Mouse (Mus musculus) embryonic facial prominence, embryonic 12.5 days (tissue): ENCODE data around the gene Fscn2. TPM values are rescaled to one million over a fixed set of nuclear protein-coding genes. Genes with fewer than 3 reads are reported as not detected.

Source experiments
- ATAC-seq: fragments of 200-750 bp; cut with Nextera tagmentation; 2 replicates; pipeline ENCODE4 v1.8.0; 2017; ENCODE audit not compliant: insufficient number of reproducible peaks, insufficient read depth, low FRiP score, low TSS enrichment
- H3K27ac ChIP-seq: fragments of 300-500 bp; sonication (generic); 2 replicates; pipeline ENCODE4 v1.5.1; 2016; ENCODE audit warnings: mild to moderate bottlenecking
- H3K27me3 ChIP-seq: fragments of 300-500 bp; sonication (generic); 2 replicates; pipeline ENCODE4 v1.6.1; 2016; ENCODE audit warnings: mild to moderate bottlenecking, moderate library complexity
- H3K36me3 ChIP-seq: fragments of 300-500 bp; sonication (generic); 2 replicates; pipeline ENCODE4 v1.6.1; 2016; ENCODE audit warnings: mild to moderate bottlenecking
- H3K4me1 ChIP-seq: fragments of 300-500 bp; sonication (generic); 2 replicates; pipeline ENCODE4 v1.6.1; 2016
- H3K4me2 ChIP-seq: fragments of 300-500 bp; sonication (generic); replicated peaks from 2 replicates; pipeline ENCODE4 v1.6.1; 2016; ENCODE audit warnings: mild to moderate bottlenecking, moderate library complexity
- H3K4me3 ChIP-seq: fragments of 300-500 bp; sonication (generic); 2 replicates; pipeline ENCODE4 v1.5.1; 2016; ENCODE audit warnings: mild to moderate bottlenecking
- H3K9ac ChIP-seq: fragments of 300-500 bp; sonication (generic); 2 replicates; pipeline ENCODE4 v1.6.1; 2016; ENCODE audit warnings: mild to moderate bottlenecking, moderate library complexity
- H3K9me3 ChIP-seq: fragments of 300-500 bp; sonication (generic); 2 replicates; pipeline ENCODE4 v1.6.1; 2016; ENCODE audit warnings: mild to moderate bottlenecking, moderate library complexity
- WGBS: fragments of 180-500 bp; shearing (Covaris S2); methylation state at CpG from one replicate; pipeline ENCODE4 v1.1.7; 2016; 5-methylcytosine and 5-hydroxymethylcytosine counted together
- polyA plus RNA-seq: library from polyadenylated mRNA; unstranded; fragments of >200 nt; fragmentation: Nextera tagmentation; extraction: Ambion mirVana; gene quantifications from 2 replicates; pipeline ENCODE4 v1.2.1, GENCODE M21; 2016

Gene Fscn2
- polyA plus RNA-seq, result 0.61 and 0.78 TPM in 2 replicates

- no peaks in the 10 kb centered on the region for H3K9me3 ChIP-seq
- ATAC-seq, result no peak
- H3K36me3 ChIP-seq, result no peaks in the 10 kb centered on the region
- H3K4me1 ChIP-seq, result peaks cover 57% of the 10 kb centered on the region
- H3K4me2 ChIP-seq, result no peak within 1 kb of the TSS
- no peaks in the 10 kb centered on the region for H3K27me3 ChIP-seq
- H3K27ac ChIP-seq, result peak within 1 kb of the TSS; percentile 50; the same call in 1 of the 2 replicates
- H3K9ac ChIP-seq, result peak within 1 kb of the TSS; percentile 30; the same call in 1 of the 2 replicates
- H3K4me3 ChIP-seq, result no peak within 1 kb of the TSS
- WGBS, result 61% methylated on average over 8 of the region's 10 CpGs
Measured at GRCm38 (mm10) chr11:120361295-120361694, at the start of gene Fscn2. Gene Fscn2, plus strand, starts transcription at chr11:120361534.

- peaks cover 49% of the 10 kb centered on the region for H3K4me1 ChIP-seq
- H3K9ac ChIP-seq, result peak overlapping the region; percentile 52
- H3K9me3 ChIP-seq, result no peaks in the 10 kb centered on the region
- peak overlapping the region; percentile 83 for H3K27ac ChIP-seq
- ATAC-seq, result no peak
- H3K36me3 ChIP-seq, result no peaks in the 10 kb centered on the region
- peak overlapping the region; percentile 23 for H3K4me3 ChIP-seq
- H3K27me3 ChIP-seq, result no peaks in the 10 kb centered on the region
- 39% methylated on average over 10 of the region's 10 CpGs for WGBS
- H3K4me2 ChIP-seq, result peak overlapping the region; percentile 51
Measured at GRCm38 (mm10) chr11:120311561-120311960, 49.8 kb upstream of the Fscn2 start.

- Histone ChIP-seq H3K4me2 (no peak overlapping the region), H3K4me1 (peaks cover 49% of the 10 kb centered on the region), H3K9me3 (no peaks in the 10 kb centered on the region), H3K27me3 (no peaks in the 10 kb centered on the region), H3K9ac (no peak overlapping the region), H3K4me3 (no peak overlapping the region), H3K36me3 (no peaks in the 10 kb centered on the region), H3K27ac (peak overlapping the region; percentile 83)
- no peak for ATAC-seq
- 43% methylated on average over 6 of the region's 6 CpGs for WGBS
Measured at GRCm38 (mm10) chr11:120312069-120312468, 49.3 kb upstream of the Fscn2 start.

GRCm38 (mm10) chr11:120313906-120314685 is 47.2 kb upstream of the Fscn2 start:
- peaks cover 41% of the 10 kb centered on the region for H3K4me1 ChIP-seq
- H3K4me3 ChIP-seq, result no peak overlapping the region
- ATAC-seq, result no peak

GRCm38 (mm10) chr11:120314721-120315415 is 46.5 kb upstream of the Fscn2 start:
- Histone ChIP-seq H3K4me3 (peak overlapping the region; percentile 47; the same call in 1 of the 2 replicates), H3K4me1 (peaks cover 41% of the 10 kb centered on the region), H3K27ac (peak overlapping the region; percentile 98), H3K36me3 (no peaks in the 10 kb centered on the region), H3K27me3 (no peaks in the 10 kb centered on the region), H3K9ac (no peak overlapping the region), H3K9me3 (no peaks in the 10 kb centered on the region), H3K4me2 (peak overlapping the region; percentile 72)
- ATAC-seq, result no peak
- 43% methylated on average over 16 of the region's 16 CpGs for WGBS

More at GRCm38 (mm10) chr11:120313906-120314685, 47.2 kb upstream of the Fscn2 start:
- no peaks in the 10 kb centered on the region for H3K9me3 ChIP-seq
- no peaks in the 10 kb centered on the region for H3K27me3 ChIP-seq
- 55% methylated on average over 6 of the region's 6 CpGs for WGBS
- H3K27ac ChIP-seq, result no peak overlapping the region
- no peaks in the 10 kb centered on the region for H3K36me3 ChIP-seq
- no peak overlapping the region for H3K4me2 ChIP-seq
- no peak overlapping the region for H3K9ac ChIP-seq

- Histone ChIP-seq H3K9me3 (no peaks in the 10 kb centered on the region), H3K4me3 (peak overlapping the region; percentile 47), H3K27ac (peak overlapping the region; percentile 98), H3K27me3 (no peaks in the 10 kb centered on the region), H3K4me2 (peak overlapping the region; percentile 72), H3K9ac (peak overlapping the region; percentile 2; the same call in 1 of the 2 replicates), H3K4me1 (peaks cover 37% of the 10 kb centered on the region), H3K36me3 (no peaks in the 10 kb centered on the region)
- 26% methylated on average over 4 of the region's 4 CpGs for WGBS
- ATAC-seq, result no peak
Measured at GRCm38 (mm10) chr11:120315416-120315761, 45.9 kb upstream of the Fscn2 start.

- WGBS, result 8% methylated on average over 37 of the region's 37 CpGs
- Histone ChIP-seq H3K4me1 (peaks cover 34% of the 10 kb centered on the region), H3K27ac (peak overlapping the region; percentile 98), H3K36me3 (no peaks in the 10 kb centered on the region), H3K4me3 (peak overlapping the region; percentile 47), H3K27me3 (no peaks in the 10 kb centered on the region), H3K4me2 (peak overlapping the region; percentile 72), H3K9ac (peak overlapping the region; percentile 77), H3K9me3 (no peaks in the 10 kb centered on the region)
- ATAC-seq, result peak; percentile 94
Measured at GRCm38 (mm10) chr11:120315832-120316689, 45.3 kb upstream of the Fscn2 start.

- Histone ChIP-seq H3K4me2 (peak overlapping the region; percentile 72), H3K27ac (peak overlapping the region; percentile 98), H3K36me3 (no peaks in the 10 kb centered on the region), H3K4me1 (peaks cover 29% of the 10 kb centered on the region), H3K9me3 (no peaks in the 10 kb centered on the region), H3K27me3 (no peaks in the 10 kb centered on the region), H3K4me3 (peak overlapping the region; percentile 47), H3K9ac (peak overlapping the region; percentile 77)
- 20% methylated on average over 13 of the region's 13 CpGs for WGBS
- no peak for ATAC-seq
Measured at GRCm38 (mm10) chr11:120316690-120317254, 44.6 kb upstream of the Fscn2 start.

GRCm38 (mm10) chr11:120317456-120317855 is 43.9 kb upstream of the Fscn2 start:
- H3K36me3 ChIP-seq, result no peaks in the 10 kb centered on the region
- H3K4me1 ChIP-seq, result peaks cover 26% of the 10 kb centered on the region
- WGBS, result 67% methylated on average over 7 of the region's 7 CpGs
- H3K27me3 ChIP-seq, result no peaks in the 10 kb centered on the region
- H3K9me3 ChIP-seq, result no peaks in the 10 kb centered on the region
- H3K27ac ChIP-seq, result peak overlapping the region; percentile 98; the same call in 1 of the 2 replicates
- peak overlapping the region; percentile 47 for H3K4me3 ChIP-seq
- no peak overlapping the region for H3K9ac ChIP-seq
- 0 out of 2 replicates have a peak overlapping the region, but pooled peaks have one; percentile 72 for H3K4me2 ChIP-seq
- ATAC-seq, result no peak

GRCm38 (mm10) chr11:120319310-120319709 is 42.0 kb upstream of the Fscn2 start:
- Histone ChIP-seq H3K27me3 (no peaks in the 10 kb centered on the region), H3K27ac (no peak overlapping the region), H3K4me2 (no peak overlapping the region), H3K36me3 (no peaks in the 10 kb centered on the region), H3K4me1 (peaks cover 22% of the 10 kb centered on the region), H3K4me3 (no peak overlapping the region), H3K9ac (no peak overlapping the region), H3K9me3 (no peaks in the 10 kb centered on the region)
- no peak for ATAC-seq
- WGBS, result 87% methylated on average over 5 of the region's 5 CpGs

- Histone ChIP-seq H3K27ac (no peak overlapping the region), H3K27me3 (no peaks in the 10 kb centered on the region), H3K9ac (no peak overlapping the region), H3K4me2 (no peak overlapping the region), H3K4me3 (no peak overlapping the region), H3K36me3 (no peaks in the 10 kb centered on the region), H3K9me3 (no peaks in the 10 kb centered on the region), H3K4me1 (peaks cover 15% of the 10 kb centered on the region)
- no peak for ATAC-seq
- WGBS, result 93% methylated on average over 10 of the region's 10 CpGs
Measured at GRCm38 (mm10) chr11:120320156-120320555, 41.2 kb upstream of the Fscn2 start.
